Mouse (Mus musculus) left cerebral cortex, adult 18-20 months (tissue): ENCODE data around the gene Spin1. TPM values are rescaled to one million over a fixed set of nuclear protein-coding genes. Genes with fewer than 3 reads are reported as not detected.
A peak's percentile ranks its signal among the peaks of the same experiment; 100 is the strongest.
"Not testable (repeated sequence)": the region's sequence is repeated elsewhere in the genome, so short reads cannot be mapped to it uniquely, and the experiment has no call there.

ENCODE experiments used
- DNase-seq, 2 experiments: peaks; one replicate each; pipeline ENCODE4 v3.0.0; 2021 to 2022; ENCODE audit warnings: low spot score in 2 of 2, mixed read lengths in 1 of 2
- total RNA-seq, 2 experiments: library from RNA; stranded (reverse); gene quantifications; 2 replicates each; pipeline ENCODE4 v1.2.3; 2021

Gene Spin1
- total RNA-seq, 2 experiments from 2014 or later: 171 to 183 TPM

DNA sequence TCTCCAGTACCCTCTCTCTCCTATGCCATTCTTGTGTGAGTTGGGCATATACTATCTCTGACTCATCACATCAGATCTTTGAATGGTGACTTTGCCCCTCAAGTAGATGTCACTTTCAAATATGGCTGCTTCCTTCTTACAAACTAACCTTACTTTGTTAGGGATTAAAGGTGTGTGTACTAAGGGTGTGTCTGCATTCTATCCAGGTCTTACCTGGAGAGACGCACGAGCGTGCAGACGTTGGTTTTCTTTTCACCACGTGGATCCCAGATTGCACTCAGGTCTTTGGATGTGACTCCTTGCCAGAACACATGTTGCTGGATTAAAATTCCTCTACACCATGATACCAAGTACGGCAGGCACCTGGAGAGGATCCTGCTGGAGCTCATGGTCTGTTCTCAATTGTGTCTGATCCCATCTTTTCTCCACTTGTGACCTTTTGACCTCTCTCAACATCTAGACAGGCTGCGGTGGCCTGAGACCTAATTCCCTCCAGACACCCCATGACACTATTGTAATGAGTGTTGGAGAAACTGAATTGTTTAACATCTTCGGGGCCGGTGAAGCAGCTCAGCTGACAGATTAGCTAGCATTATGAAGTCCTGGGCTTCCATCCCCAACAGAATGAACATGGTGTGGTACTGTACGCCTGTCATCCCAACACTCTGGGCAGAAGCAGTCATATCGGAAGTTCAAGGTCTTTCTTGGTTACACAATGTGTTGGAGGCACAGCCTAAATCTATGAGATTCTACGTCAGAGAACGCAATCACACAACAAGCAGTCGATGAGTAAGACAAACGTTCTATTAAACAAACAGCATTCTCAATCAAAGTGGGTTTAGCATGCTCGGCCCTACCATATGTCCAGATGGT is 6.1 kb upstream of the Spin1 start:
- DNase-seq: no peak

- DNase-seq: no peak
Observed at GRCm38 (mm10) chr13:51095196-51095715, 5.4 kb upstream of the Spin1 start.

DNA sequence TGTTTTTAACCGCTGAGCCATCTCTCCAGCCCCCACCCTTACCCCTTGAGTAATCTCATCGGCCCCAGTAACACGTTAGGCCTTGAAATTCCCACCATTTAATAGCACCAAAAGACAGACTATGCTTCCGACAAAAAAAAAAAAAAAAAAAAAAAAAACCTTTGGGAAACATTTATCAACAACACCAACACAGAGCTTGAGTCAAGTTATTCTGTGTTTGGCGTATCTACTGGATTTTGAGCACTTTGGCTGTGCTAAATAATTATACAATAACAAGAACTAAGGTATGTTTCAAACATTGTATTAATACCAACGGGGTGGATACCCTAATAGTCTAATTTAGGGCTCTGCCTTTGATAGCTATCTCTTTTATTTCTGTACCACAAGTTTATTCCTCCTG is 4.0 kb upstream of the Spin1 start:
- DNase-seq: no peak

- peak in 1 of 2 experiments; percentile 15 for DNase-seq
Observed at GRCm38 (mm10) chr13:51099560-51100232, 984 bp upstream of the Spin1 start.

- peak; percentile 29 to 42 for DNase-seq
Observed at GRCm38 (mm10) chr13:51101016-51101776, 516 bp downstream of the Spin1 start.

GRCm38 (mm10) chr13:51101777-51102132 is 1.1 kb downstream of the Spin1 start:
- DNase-seq: no peak

- no peak for DNase-seq
Observed at GRCm38 (mm10) chr13:51103111-51103725, 2.5 kb downstream of the Spin1 start.

DNA sequence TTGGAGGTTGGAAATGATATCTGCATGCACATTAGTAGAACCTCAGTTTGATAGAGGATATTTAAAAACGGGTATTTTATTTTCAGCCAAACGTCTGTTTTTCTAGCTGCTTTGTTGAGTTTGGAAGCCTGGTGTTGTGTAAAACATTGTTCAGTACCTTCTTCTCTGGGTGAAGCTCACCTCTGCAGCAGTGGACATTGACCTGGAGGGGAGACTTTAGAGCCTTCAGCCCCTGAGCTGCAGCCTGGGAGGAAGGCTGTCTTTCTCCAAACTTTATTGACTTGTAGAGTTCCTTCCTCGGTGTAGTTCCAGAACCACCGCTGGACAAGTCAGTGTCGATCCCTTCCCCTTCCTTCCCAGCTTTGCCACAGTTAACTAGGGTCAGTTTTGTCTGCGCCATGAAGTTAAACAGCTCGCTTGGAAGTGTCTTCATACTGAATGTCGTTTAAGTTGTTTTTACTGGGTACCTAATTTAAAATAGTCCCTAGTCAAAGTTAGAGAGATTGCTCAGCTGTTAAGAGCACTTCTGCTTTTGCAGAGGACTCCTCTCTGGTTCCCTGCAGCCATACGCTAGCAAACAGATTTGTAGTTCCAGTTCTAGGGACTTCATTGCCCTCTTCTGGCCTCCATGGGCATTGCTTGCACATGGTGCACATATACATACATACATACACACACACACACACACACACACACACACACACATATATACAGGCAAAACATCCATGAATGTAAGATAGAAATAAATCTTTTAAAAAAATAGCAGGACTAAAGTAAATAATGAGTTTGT is 3.4 kb downstream of the Spin1 start:
- DNase-seq: no peak

DNA sequence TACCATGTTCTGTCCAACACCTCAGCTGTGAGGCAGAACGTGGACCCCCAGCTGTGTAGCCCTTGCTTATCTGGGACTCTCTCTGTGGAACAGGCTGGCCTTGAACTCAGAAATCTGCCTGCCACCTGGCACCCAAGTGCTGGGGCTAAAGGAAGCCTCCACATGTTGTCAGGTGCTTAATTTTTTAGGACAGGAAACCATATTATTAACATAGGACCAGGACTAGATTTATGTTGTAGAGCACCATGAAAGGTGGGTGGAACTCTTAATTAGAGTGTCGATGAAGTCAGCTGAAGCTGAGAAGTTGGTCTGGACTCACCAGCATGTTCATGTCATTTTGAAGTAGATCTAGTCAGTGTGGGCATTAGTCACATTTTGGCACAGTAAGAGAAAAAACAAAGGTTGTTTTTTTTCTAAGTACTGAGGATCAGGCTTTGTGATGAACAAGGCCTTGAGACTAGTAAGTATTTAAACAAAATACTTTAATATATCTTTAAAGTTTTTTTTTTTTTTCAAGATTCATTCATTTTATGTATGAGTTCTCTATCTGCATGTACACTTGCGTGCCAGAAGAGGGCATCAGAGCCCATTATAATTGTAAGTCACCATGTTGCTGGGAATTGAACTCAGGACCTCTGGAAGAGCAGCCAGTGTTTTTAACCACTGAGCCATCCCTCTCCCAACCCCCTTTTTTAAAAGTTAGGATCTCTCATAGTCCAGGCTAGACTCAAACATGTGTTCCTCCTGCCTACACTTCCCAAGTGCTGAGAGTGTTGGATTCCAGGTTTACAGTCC is 5.4 kb downstream of the Spin1 start:
- DNase-seq: no peak

- no peak for DNase-seq
Observed at GRCm38 (mm10) chr13:51106816-51107215, 6.1 kb downstream of the Spin1 start.

- no peak for DNase-seq
Observed at GRCm38 (mm10) chr13:51109517-51109916, 8.8 kb downstream of the Spin1 start.

GRCm38 (mm10) chr13:51114398-51114797 is 13.7 kb downstream of the Spin1 start:
- DNase-seq: not testable (repeated sequence)

DNA sequence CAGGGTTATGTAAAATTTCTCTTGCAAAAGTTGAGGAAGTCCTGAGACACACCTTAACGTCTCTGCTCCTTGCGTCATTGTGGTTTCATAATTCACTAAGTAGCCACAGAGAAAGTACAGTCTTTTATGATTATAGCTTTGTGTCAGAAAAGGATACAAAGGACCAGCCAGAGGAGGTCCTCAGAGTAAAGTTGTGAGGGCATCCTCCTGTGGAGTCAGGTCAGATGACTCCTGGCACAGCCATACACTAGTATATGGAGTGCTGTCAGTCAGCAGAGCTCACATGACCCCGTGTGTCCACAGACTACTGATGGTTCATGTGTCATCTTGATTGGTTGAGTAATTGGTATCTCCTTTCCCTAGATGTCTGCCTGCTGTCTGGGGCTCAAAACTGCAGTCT is 15.1 kb downstream of the Spin1 start:
- DNase-seq: no peak

DNA sequence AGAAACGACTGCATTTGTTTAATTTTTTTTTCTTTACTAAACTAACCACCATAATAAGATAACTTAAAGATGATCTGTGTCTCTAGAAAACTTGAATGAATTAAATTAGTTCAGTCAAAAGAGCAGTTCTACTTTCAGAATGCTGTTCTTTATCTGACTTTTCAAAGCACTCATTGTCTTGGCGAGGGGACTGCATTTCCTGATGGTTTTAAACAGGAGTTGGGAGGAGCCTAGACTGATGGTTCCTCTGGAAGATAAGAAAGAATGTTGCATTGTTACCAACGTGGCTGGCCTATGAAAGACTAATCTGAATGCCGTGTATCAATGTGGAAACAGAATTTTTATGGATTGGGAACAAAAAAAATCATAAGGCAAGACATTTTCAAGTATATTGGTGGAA is 20.1 kb downstream of the Spin1 start:
- no peak for DNase-seq

DNA sequence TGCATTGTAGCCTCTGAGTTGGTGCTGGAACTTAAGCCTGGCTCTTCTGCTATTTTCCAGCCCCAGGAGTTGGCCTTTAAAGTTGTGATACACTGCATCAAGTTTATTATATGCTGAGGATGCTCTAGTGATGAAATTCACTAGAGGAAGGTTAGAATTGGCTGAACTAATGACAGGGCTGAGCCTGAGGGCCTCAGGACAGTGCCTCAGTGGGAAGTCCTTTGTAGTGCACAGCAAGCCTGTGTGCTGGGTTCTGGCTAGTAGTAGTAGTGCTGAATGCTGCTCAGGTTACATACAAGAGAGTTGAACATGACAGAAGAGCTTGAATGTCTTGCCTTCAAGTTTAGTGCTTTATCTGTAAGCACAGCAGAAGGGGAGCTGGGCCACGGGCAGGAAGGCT is 21.3 kb downstream of the Spin1 start:
- no peak for DNase-seq

- no peak for DNase-seq
Observed at GRCm38 (mm10) chr13:51122771-51123170, 22.1 kb downstream of the Spin1 start.

DNA sequence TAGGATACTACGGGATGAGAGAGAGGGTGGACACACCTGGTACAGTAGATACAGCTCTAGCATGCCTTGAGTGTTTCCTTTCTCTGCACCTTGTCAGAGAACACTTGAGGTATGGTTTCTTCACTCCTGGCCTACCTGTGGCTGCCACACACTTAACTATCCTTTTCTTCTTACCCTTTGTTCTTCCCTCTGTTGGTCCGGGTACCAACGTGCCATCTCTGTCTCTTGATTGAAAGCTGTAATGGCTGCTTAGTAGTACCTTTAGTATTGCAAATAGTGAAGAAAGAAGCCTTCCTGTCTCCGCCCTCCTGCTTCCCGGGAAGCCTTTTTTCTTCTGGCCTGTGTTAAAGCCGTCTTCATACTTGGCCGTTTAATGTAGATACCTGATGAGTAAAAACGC is 24.7 kb downstream of the Spin1 start:
- no peak for DNase-seq

GRCm38 (mm10) chr13:51127906-51128305 is 27.2 kb downstream of the Spin1 start:
- no peak for DNase-seq

GRCm38 (mm10) chr13:51128417-51128816 is 27.7 kb downstream of the Spin1 start:
- DNase-seq: no peak

- DNase-seq: peak; percentile 35 to 45
Observed at GRCm38 (mm10) chr13:51131179-51131578, 30.5 kb downstream of the Spin1 start.
